Mouse (Mus musculus): ENCODE results near the gene Ank2. TPM values are rescaled to one million over a fixed set of nuclear protein-coding genes. Genes with fewer than 3 reads are reported as not detected.
"Not testable (repeated sequence)": the region's sequence is repeated elsewhere in the genome, so short reads cannot be mapped to it uniquely, and the experiment has no call there.

The Ank2 gene
- total RNA-seq, 2 experiments from 2014 or later = 905 to 944 TPM

DNA sequence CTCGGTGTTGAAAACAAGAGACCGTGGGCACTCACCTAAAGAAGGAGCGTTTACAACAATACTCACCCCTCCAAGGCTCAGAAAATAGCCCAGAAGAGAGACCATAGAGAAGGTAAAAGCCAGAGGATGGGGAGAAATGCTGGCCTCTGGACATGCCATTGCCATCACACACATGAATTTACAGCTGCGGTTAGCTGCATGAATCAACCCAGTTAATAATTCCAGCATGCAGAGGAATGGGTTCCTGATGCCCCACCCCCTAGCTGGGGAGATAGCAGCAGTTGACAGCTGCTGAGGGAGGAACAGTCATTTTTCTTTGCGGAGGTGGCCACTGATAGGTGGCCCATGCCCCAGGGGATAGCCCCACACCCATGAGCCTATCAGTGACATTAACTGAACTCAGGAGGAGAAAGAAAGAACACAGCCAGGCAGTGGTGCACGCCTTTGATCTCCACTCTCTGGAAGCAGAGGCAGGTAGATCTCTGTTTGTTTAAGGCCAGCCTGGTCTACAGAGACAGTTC lies 124.9 kb downstream of the Ank2 start:
- intact Hi-C loops (cut with DNase I) = no loop called here
- DNase-seq (ENCODE audit: low spot score in 2 of 2) = no peak

DNA sequence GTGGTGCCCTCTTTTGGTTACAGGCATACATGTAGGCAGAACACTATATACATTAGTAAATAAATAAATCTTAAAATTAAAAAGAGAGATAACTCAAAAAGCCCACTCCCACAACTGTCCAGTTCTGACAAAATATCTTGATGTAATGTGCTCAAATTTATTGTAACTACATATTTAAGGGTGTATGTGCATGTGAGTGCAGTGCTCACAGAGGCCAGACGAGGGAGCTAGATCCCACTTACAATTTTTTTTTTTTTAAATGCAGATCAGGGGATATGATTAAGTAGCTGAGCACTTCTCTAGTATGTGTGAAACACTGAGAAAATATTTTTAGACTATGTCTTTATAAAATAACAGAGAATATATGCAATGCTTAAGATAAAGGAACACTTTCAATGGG lies 127.4 kb downstream of the Ank2 start:
- DNase-seq (ENCODE audit: low spot score in 2 of 2) = no peak
- intact Hi-C loops (cut with DNase I) = no loop called here

DNA sequence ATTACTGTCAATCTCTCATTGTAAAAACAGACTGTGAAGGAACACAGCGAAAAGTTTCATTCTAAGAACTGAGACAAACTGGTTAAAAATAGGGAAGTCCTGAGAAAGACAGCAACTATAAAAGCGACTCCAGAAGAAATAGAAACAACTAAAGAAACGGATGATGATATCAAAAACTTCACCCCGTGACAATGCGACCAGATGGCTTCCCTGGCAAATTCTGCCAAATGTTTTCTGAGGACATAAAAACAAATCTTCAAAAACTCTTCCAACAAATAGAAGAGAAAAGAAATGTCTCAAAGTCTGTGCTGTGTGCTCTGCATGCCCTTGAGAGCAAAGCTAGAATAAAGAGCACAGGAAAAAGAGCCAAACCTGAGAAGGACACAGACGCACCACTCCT lies 129.6 kb downstream of the Ank2 start:
- DNase-seq (ENCODE audit: low spot score in 2 of 2) = peak in 1 of 2 experiments; percentile 66
- intact Hi-C loops (cut with DNase I) = no loop called here

DNA sequence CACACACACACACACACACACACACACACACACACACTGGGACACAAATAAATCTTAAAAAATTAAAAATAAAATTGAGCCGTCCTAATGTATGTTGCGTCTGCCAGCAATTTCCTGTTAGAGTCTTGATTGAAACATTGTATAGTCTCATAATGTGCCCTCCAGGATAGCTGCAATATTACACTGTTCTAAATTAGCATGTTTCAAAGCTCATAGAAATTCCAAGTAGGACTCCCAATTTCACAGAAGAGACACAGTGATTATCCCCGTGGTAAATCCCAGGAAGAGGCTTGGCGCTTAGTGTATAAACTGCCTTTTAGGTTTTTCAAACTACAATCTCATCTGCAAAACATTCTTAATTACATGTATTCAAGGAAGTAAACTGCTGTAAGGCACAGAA lies 131.7 kb downstream of the Ank2 start:
- DNase-seq (ENCODE audit: low spot score in 2 of 2) = no peak
- intact Hi-C loops (cut with DNase I) = no loop called here

DNA sequence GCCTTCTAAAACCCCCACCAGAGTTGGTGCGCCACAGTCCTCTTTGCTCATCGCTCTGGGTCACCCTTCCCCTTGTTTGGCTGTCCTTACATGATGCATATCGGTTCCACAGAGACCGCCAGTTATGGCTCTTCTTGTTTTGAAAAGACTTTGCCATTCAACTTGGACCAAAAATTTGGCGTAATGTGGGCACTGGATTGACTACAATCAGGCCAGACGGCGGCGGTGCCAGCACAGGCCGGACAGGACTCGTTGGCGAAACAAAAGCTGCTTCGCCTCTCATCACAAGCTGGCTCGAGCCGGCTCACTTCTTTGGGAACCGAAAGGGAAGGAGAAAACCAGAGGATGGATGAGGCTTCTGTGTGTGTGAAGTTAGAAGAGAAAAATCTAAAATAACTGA lies 135.6 kb downstream of the Ank2 start:
- intact Hi-C loops (cut with DNase I) = loop anchor here (5.0 kb wide), 1 partner anchor 44 kb away; no protein-coding TSS in a partner anchor
- no peak for DNase-seq (ENCODE audit: low spot score in 2 of 2)

DNA sequence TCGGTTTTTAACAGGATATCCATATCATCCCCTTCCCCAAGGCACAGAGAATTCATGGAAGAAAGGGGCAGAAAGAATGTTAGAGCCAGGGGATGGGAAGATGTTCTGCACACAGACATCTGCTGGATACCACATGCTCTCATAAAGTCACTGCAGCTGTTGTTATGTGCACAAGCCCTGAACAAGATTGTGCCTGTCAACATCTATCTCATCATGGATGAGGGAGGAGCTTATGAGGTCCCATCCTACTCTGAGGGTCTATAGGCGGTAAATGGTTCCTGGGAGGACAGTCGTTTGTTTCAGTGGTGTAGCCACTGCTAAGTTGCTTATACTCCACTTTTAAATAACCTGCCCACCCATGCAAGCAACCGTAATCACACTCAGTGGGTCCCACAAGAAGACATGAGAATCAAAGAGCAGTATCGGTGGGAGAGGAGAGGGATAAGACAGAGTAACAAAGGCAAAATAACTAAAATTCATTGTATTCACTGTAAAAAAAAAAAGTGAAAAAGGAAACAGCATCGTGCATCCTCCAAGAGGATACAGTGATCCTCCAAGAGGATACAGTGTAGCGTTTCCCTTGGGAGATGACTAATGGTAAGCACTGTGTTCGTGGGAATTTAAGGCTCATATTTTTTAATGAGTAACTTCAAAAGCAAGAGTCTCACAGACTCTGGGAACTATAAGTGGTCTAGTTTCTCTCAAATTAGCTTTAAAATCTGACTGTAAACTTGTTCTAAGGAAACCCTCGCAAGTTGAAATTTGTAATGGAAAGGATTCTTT lies 136.3 kb downstream of the Ank2 start:
- no peak for DNase-seq (ENCODE audit: low spot score in 2 of 2)
- intact Hi-C loops (cut with DNase I) = loop anchor here (5.0 kb wide), 1 partner anchor 44 kb away; no protein-coding TSS in a partner anchor

DNA sequence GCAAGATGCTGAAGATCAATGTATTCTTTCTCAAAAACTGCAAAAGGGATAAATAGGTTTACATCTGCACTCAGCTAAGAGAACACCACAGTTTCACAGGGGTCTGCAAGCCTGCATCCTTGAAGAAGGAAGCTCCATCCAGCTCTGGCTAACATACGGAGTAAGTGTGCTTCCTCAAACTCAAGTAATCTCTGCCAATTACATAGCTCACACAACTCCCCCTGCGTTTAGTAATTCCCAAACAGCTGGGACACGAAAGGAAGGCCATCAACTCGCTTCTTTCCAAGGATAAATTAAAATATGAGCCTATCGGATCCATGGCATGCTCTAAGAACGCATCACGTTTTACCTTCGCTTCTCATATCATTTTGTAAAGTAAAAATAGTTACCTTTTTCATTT lies 137.3 kb downstream of the Ank2 start:
- intact Hi-C loops (cut with DNase I) = loop anchor here (5.0 kb wide), 1 partner anchor 45 kb away; no protein-coding TSS in a partner anchor
- DNase-seq (ENCODE audit: low spot score in 2 of 2) = no peak

DNA sequence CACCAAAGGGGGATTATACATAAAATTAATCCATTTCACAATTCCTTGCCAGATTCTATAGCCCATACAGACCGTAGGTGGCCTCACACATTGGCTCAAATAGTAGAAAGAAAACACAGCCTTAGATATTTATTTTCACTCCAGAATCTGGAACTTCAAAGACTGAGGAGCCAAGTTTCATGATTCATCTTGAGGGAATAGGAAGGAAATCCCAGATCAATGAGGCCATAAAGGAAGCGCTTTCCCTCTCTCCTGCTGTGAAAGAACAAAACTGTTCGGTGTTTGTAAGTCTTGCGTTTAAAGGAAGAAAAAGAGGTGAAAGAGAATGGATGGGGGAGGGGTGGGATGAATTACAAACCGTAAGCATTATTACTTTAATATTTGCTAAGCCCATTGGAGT lies 137.8 kb downstream of the Ank2 start:
- intact Hi-C loops (cut with DNase I) = loop anchor here (5.0 kb wide), 1 partner anchor 46 kb away; no protein-coding TSS in a partner anchor
- DNase-seq (ENCODE audit: low spot score in 2 of 2) = no peak

DNA sequence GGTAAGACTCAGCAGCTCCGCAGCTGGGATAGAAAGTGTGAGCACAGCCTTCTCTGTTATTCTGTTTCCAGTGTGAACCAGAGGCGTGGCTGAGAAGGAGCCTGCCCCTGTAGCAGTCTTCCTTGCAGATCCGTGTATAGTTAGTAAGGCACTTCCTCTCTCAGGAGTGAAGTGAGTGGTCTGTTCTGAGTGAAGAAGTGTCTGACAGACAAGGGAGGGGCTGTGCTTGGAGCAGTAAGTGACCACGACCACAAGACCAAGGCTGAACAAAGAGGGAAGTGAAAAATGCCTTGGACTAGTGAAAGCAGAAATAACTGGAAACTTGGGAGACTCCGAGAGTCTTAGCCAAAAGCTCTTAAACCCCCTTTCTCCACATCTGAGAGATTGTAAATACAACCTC lies 143.9 kb downstream of the Ank2 start:
- intact Hi-C loops (cut with DNase I) = no loop called here
- peak in 1 of 2 experiments; percentile 49 for DNase-seq (ENCODE audit: low spot score in 2 of 2)

DNA sequence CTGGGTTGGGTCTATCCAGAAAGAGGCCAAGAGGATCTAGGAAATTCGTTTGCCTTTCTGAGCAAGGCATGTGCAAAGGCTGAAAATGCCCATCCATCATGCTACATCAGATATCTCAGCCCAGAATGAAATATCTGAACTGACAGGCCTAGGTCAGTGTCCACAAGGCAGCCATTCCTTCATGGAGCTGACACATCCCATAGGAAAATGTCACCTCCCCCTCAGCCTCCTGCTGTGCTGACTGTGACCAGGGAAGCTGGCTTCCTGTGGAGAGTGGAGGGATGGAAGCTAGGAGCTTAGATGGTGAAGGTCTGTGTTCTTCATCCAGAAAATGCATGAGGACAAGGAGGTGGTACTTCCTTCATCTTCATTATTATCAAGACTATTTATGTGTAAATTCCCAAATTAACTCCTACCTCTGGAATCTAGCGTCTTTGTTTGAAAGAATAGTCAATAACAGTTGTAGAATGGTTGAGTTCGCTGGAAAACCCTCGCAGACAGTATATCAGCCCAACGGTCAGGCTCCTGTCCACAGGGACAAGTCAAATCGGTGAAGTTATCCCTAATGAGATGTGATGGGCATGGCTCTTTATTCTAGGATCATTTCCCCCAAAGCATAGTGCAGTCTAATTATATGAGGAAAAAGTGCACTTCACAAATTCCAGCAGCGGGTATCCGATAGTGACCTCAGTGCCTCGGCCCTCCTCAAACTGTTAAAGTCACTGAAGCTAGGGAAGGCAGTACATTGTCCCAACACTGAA lies 148.4 kb downstream of the Ank2 start:
- no peak for DNase-seq (ENCODE audit: low spot score in 2 of 2)
- intact Hi-C loops (cut with DNase I) = no loop called here

DNA sequence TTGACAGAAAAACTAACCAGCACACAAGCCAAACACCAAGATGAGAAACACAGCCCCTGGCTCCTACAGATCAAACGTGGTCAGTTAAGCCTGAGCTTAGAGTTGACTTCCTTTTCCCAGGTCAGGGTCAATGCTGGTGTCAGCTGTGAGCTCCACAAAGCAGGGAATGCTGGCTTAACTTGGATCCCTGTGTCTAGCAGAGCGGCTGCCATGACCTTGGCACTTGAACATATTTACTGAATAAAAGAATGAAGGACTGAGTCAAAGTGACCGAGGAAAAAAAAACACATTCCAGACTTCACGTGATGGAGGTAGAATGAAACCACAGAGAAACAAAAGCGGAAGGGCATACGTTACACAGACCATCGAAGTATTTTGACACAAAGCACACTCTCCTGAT lies 150.2 kb downstream of the Ank2 start:
- intact Hi-C loops (cut with DNase I) = no loop called here
- no peak for DNase-seq (ENCODE audit: low spot score in 2 of 2)

DNA sequence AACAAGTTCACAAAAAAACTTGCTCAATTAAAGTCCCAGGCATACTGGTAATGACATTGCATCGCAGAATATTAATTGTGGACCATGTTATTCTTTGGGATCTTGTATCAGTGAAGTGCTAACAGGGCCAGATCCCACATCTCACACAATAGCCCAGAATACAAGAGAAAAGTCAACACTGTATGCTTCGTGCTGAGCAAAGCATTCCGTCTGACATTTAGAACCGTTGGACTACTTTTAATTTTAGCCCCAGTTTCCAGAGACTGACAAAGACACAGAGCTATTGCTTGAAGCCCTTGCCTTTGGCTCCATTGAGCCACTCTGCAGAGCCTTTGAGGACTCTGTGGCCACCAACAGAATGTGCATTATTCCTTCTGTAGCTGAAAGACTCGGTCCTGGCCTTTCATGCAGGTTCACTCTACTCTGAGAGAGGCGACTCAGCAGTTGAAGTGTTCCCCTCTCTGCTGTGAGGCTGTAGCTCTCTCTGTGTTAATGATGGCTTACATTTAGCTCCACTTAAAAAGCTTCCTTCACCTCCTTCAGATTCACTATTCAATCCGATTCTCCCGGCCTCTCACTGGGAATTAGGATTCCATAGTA lies 153.2 kb downstream of the Ank2 start:
- no peak for DNase-seq (ENCODE audit: low spot score in 2 of 2)
- intact Hi-C loops (cut with DNase I) = no loop called here

DNA sequence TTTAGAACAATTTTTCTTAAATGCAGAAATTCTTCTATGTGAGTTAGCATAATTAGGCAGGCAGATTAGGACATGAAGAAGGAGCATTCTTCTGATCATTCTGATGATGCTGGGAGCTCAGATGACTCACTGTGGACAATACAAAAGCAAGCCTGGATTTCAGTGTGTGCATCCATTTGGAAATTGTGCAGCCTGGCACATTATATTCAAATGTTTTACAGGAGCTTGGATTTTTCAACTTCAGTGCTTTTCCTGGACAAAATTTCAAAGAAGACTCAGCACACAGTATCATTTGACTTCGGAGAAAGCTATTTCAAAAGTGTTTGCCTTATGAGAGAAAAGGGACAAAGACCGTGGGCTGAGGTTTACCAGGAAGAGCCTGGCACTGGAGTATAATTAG lies 157.8 kb downstream of the Ank2 start:
- DNase-seq (ENCODE audit: low spot score in 2 of 2) = peak in 1 of 2 experiments; percentile 24
- intact Hi-C loops (cut with DNase I) = no loop called here

DNA sequence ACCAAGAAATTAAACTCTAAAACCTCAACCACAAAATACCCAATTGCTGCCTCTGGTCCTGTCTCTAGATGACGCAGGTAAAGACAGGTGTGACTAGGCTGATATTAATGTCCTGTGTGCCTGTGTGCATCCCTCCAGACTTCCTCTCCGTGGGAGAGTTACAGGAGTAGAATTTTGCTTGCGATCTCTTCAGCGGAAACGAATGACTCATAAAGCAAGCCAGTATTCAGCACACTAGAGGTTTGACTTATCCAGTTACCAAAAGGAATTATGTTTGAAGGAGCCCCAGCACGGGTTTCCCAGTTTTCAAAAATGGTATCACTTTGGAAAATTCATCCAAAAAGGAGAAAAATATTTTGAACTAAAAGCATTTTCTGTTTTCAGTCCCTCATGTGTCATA lies 164.3 kb downstream of the Ank2 start:
- peak in 1 of 2 experiments; percentile 67 for DNase-seq (ENCODE audit: low spot score in 2 of 2)
- intact Hi-C loops (cut with DNase I) = no loop called here

DNA sequence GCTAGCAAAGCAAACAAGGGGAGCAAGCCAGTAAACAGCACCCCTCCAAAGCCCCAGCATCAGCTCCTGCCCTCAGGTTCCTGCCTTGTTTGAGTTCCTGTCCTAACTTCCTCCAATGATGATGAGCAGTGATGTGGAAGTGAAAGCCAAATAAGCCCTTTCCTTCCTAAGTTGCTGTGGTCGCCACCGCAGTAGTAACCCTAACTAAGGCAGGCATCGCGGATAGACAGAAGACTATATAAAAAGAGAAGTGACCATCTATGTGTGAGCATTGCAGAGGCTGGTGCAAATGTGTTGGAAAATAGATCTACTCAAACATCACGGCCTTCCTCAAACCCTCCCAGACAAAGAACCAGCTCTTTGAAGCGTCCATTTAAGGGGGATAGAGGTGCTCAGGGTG lies 167.6 kb downstream of the Ank2 start:
- DNase-seq (ENCODE audit: low spot score in 2 of 2) = no peak
- intact Hi-C loops (cut with DNase I) = no loop called here

DNA sequence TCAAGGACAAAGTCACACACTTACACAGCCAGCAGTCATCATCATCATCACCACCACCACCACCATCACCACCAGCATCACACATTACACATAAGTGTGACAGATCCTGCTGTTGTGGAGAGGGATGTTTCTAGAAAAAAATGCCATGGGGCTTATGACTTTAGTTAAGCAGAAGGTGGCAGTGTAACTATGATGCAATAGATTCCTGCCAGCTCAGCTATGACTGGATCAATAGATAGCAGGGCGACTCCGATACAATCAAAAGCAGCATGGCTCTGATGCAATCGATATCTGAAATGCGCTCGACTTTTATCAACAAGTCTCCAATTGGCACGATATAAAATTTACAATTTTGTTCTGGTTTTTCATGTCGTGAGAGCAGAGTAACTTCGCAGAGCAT lies 172.8 kb downstream of the Ank2 start:
- intact Hi-C loops (cut with DNase I) = loop anchor here (10.0 kb wide), 1 partner anchor 428 kb away; no protein-coding TSS in a partner anchor
- no peak for DNase-seq (ENCODE audit: low spot score in 2 of 2)

DNA sequence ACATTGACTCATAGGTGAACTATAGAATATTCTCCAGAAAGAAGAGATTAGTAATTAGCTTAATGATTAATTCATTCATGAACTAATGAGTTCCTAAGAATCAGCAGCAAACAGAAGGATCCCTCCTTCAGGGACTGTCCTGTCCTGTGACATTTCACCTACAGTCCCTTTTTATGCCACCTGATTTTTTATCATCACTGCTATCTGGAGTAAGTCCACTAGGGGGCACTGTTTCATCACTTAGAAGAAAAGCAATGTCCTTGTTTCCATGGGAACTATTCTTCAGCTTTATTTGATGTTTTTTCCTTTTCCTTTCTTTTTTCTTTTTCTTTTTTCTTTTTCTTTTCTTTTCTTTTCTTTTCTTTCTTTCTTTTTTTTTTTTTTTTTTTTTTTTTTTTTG lies 176.3 kb downstream of the Ank2 start:
- peak; percentile 55 to 81 for DNase-seq (ENCODE audit: low spot score in 2 of 2)
- intact Hi-C loops (cut with DNase I) = loop anchor here (1.0 to 10.0 kb wide), 4 partner anchors 104 to 432 kb away; partner anchors contain the start of genes Larp7 and Zgrf1

DNA sequence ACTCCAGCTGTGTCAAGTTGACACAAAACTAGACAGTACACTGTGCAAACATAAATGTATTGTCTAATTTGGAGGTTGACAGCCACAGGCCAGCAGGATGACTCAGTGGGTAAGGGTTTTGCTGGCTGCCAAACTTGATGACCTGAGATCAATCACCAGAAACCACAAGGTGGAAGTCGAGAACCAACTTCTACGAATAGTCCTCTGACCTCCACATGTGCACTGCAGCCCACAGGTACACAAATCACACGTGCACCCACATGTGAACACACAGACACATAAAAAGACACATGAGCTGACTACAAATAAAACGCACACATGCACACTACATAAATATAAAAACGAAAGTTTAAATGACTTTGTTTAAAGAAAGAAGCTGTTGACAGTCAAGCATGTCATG lies 177.5 kb downstream of the Ank2 start:
- no peak for DNase-seq (ENCODE audit: low spot score in 2 of 2)
- intact Hi-C loops (cut with DNase I) = loop anchor here (5.0 to 10.0 kb wide), 3 partner anchors 106 to 433 kb away; partner anchors contain the start of genes Larp7 and Zgrf1

DNA sequence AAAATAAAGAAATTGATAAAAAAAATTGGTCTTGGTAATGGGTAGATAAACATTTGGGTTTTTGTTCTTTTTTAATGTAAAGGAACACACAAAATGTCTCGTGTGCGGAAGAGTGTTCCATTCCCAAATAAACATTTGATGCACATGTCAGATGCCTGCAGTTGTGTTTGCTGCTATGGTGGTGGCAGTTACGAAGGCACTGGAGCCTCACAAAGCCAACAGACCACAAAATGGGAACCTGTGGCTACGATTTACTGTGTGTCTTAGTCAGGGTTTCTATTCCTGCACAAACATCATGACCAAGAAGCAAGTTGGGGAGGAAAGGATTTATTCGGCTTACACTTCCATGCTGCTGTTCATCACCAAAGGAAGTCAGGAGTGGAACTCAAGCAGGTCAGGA lies 178.1 kb downstream of the Ank2 start:
- DNase-seq (ENCODE audit: low spot score in 2 of 2) = not testable (repeated sequence)
- intact Hi-C loops (cut with DNase I) = loop anchor here (5.0 to 10.0 kb wide), 3 partner anchors 106 to 434 kb away; partner anchors contain the start of genes Larp7 and Zgrf1

DNA sequence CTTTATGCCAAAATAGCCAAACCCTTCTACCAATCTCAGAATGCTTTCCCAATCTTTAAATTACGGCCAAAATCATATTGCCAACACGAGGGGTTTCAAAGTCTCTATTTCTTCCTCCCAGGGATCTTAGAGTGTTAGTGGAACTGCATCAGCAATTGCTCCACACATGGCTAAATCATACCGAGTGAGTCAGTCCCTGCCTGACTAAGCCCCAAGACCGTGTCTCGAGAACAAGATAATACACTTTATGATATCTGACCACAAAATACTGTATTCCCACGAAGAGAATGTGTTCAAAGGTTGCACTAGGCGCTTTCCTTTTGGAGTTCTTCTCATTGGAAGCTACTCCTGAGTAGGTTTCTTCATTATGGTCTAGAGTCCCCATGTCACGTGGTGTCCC lies 178.8 kb downstream of the Ank2 start:
- DNase-seq (ENCODE audit: low spot score in 2 of 2) = no peak

More for the DNA sequence above, 178.8 kb downstream of the Ank2 start:
- intact Hi-C loops (cut with DNase I) = loop anchor here (5.0 to 10.0 kb wide), 3 partner anchors 107 to 434 kb away; partner anchors contain the start of genes Larp7 and Zgrf1
